Mouse (Mus musculus) neural tube, embryonic 15.5 days (tissue): ENCODE data around the gene Ccl17. TPM values are rescaled to one million over a fixed set of nuclear protein-coding genes. Genes with fewer than 3 reads are reported as not detected.

Source experiments
- polyA plus RNA-seq: library from polyadenylated mRNA; unstranded; fragments of >200 nt; fragmentation: Nextera tagmentation; extraction: Ambion mirVana; gene quantifications from 2 replicates; pipeline ENCODE4 v1.2.1, GENCODE M21; 2015

Gene Ccl17
- polyA plus RNA-seq, 1 experiment from 2014 or later = 1.1 TPM

Other genes starting within 250 kb of the Ccl17 start
- gene Rspry1, start 208.5 kb upstream of the Ccl17 start, polyA plus RNA-seq = 50.0 and 50.2 TPM in 2 replicates
- gene Fam192a, start 208.5 kb upstream of the Ccl17 start, polyA plus RNA-seq = 66.6 and 70.5 TPM in 2 replicates
- 179 and 182 TPM in 2 replicates for gene Arl2bp, start 143.9 kb upstream of the Ccl17 start, polyA plus RNA-seq
- gene Pllp, start 114.2 kb upstream of the Ccl17 start, polyA plus RNA-seq = 3.9 and 8.6 TPM in 2 replicates
- 0.10 TPM in 1 of 2 replicates, not detected in the other for gene Ccl22, start 64.9 kb upstream of the Ccl17 start, polyA plus RNA-seq
- 56.7 and 57.0 TPM in 2 replicates for gene Cx3cl1, start 38.4 kb upstream of the Ccl17 start, polyA plus RNA-seq
- 61.4 and 66.6 TPM in 2 replicates for gene Coq9, start 27.9 kb downstream of the Ccl17 start, polyA plus RNA-seq
- gene Ciapin1, start 27.9 kb downstream of the Ccl17 start, polyA plus RNA-seq = 177 and 195 TPM in 2 replicates
- gene Polr2c, start 47.0 kb downstream of the Ccl17 start, polyA plus RNA-seq = 117 and 122 TPM in 2 replicates
- gene Dok4, start 65.9 kb downstream of the Ccl17 start, polyA plus RNA-seq = 100 and 116 TPM in 2 replicates
- 6.2 and 13.2 TPM in 2 replicates for gene Ccdc102a, start 107.6 kb downstream of the Ccl17 start, polyA plus RNA-seq
- 0.28 and 1.3 TPM in 2 replicates for gene Adgrg5, start 113.2 kb downstream of the Ccl17 start, polyA plus RNA-seq
- gene Adgrg1, start 164.3 kb downstream of the Ccl17 start, polyA plus RNA-seq = 80.9 and 96.9 TPM in 2 replicates
- gene Adgrg3, start 207.2 kb downstream of the Ccl17 start, polyA plus RNA-seq = 0.95 and 4.7 TPM in 2 replicates
- gene Drc7, start 244.7 kb downstream of the Ccl17 start, polyA plus RNA-seq = 1.2 and 1.8 TPM in 2 replicates